Mouse (Mus musculus) embryonic facial prominence, embryonic 14.5 days (tissue): ENCODE measurements around the gene Tmx4. TPM values are rescaled to one million over a fixed set of nuclear protein-coding genes. Genes with fewer than 3 reads are reported as not detected.
A peak's percentile ranks its signal among the peaks of the same experiment; 100 is the strongest.
"Not testable (repeated sequence)": the region's sequence is repeated elsewhere in the genome, so short reads cannot be mapped to it uniquely, and the experiment has no call there.

Source experiments
- ATAC-seq: fragments of 200-750 bp; cut with Nextera tagmentation; 2 replicates; pipeline ENCODE4 v1.8.0; 2017; ENCODE audit warnings: low read depth, moderate number of reproducible peaks, moderate TSS enrichment
- DNase-seq: peaks from one replicate; pipeline ENCODE4 v3.0.0-alpha.2; 2015; ENCODE audit warnings: low spot score
- H3K27ac ChIP-seq: fragments of 300-500 bp; sonication (generic); replicated peaks from 2 replicates; pipeline ENCODE4 v1.5.1; 2014; ENCODE audit warnings: low read depth, mild to moderate bottlenecking, low read length, moderate library complexity
- H3K27me3 ChIP-seq: fragments of 300-500 bp; sonication (generic); replicated peaks from 2 replicates; pipeline ENCODE4 v1.6.1; 2014; ENCODE audit warnings: low read length; ENCODE audit not compliant: control insufficient read depth, insufficient read depth
- H3K36me3 ChIP-seq: fragments of 300-500 bp; sonication (generic); 2 replicates; pipeline ENCODE4 v1.6.1; 2014; ENCODE audit warnings: low read length, mixed read lengths; ENCODE audit not compliant: control insufficient read depth, insufficient read depth
- H3K4me1 ChIP-seq: fragments of 300-500 bp; sonication (generic); 2 replicates; pipeline ENCODE4 v1.6.1; 2014; ENCODE audit warnings: antibody characterized with exemption, low read length; ENCODE audit not compliant: control insufficient read depth, insufficient read depth
- H3K4me2 ChIP-seq: fragments of 300-500 bp; sonication (generic); 2 replicates; pipeline ENCODE4 v1.6.1; 2014; ENCODE audit warnings: low read depth, mild to moderate bottlenecking, low read length, moderate library complexity, mixed read lengths
- H3K4me3 ChIP-seq: fragments of 300-500 bp; sonication (generic); 2 replicates; pipeline ENCODE4 v1.5.1; 2014; ENCODE audit warnings: low read depth, mild to moderate bottlenecking, low read length
- H3K9ac ChIP-seq: fragments of 300-500 bp; sonication (generic); 2 replicates; pipeline ENCODE4 v1.6.1; 2014; ENCODE audit warnings: low read depth, mild to moderate bottlenecking, low read length, moderate library complexity, mixed read lengths
- H3K9me3 ChIP-seq: fragments of 300-500 bp; sonication (generic); 2 replicates; pipeline ENCODE4 v1.6.1; 2016; ENCODE audit warnings: low read length; ENCODE audit not compliant: control insufficient read depth
- WGBS: fragments of 180-500 bp; shearing (Covaris S2); extraction: QIAGEN DNeasy Blood & Tissue Kit; methylation state at CpG from one replicate; pipeline ENCODE4 v1.1.7; 2014; 5-methylcytosine and 5-hydroxymethylcytosine counted together
- polyA plus RNA-seq: library from polyadenylated mRNA; unstranded; fragments of >200 nt; fragmentation: Nextera tagmentation; extraction: Ambion mirVana; gene quantifications from 2 replicates; pipeline ENCODE4 v1.2.1, GENCODE M21; 2014

Gene Tmx4
- polyA plus RNA-seq, 1 experiment from 2014 or later, result 22.4 TPM

GRCm38 (mm10) chr2:134640398-134640797 is 3.5 kb downstream of the Tmx4 start:
- H3K27me3 ChIP-seq, result no peaks in the 10 kb centered on the region
- DNase-seq, result no peak
- no peaks in the 10 kb centered on the region for H3K9me3 ChIP-seq
- 90% methylated on average over 1 of the region's 1 CpGs for WGBS
- no peak overlapping the region for H3K27ac ChIP-seq
- no peak for ATAC-seq
- H3K4me2 ChIP-seq, result no peak overlapping the region
- H3K36me3 ChIP-seq, result no peaks in the 10 kb centered on the region
- H3K9ac ChIP-seq, result no peak overlapping the region
- peaks cover 4% of the 10 kb centered on the region; the same call in 1 of the 2 replicates for H3K4me1 ChIP-seq
- no peak overlapping the region for H3K4me3 ChIP-seq

- H3K9me3 ChIP-seq, ATAC-seq: not testable (repeated sequence)
- 96% methylated on average over 1 of the region's 2 CpGs for WGBS
These were observed 15.4 kb downstream of the Tmx4 start for GRCm38 (mm10) chr2:134628541-134628940.

GRCm38 (mm10) chr2:134604935-134605334 is 39.0 kb downstream of the Tmx4 start:
- peaks cover 8% of the 10 kb centered on the region; the same call in 1 of the 2 replicates for H3K9me3 ChIP-seq
- H3K27ac ChIP-seq, result no peak overlapping the region
- no peaks in the 10 kb centered on the region for H3K36me3 ChIP-seq
- no peak overlapping the region for H3K4me3 ChIP-seq
- H3K4me2 ChIP-seq, result no peak overlapping the region
- H3K4me1 ChIP-seq, result no peaks in the 10 kb centered on the region
- DNase-seq (no peak), ATAC-seq (no peak)
- no peaks in the 10 kb centered on the region for H3K27me3 ChIP-seq
- no peak overlapping the region for H3K9ac ChIP-seq

More at GRCm38 (mm10) chr2:134628541-134628940, 15.4 kb downstream of the Tmx4 start:
- H3K27ac ChIP-seq, H3K36me3 ChIP-seq, H3K4me2 ChIP-seq, H3K4me3 ChIP-seq, H3K4me1 ChIP-seq, H3K9ac ChIP-seq, H3K27me3 ChIP-seq, DNase-seq: not testable (repeated sequence)

- DNase-seq, result no peak
- Histone ChIP-seq H3K4me3 (no peak overlapping the region), H3K9me3 (no peaks in the 10 kb centered on the region), H3K9ac (no peak overlapping the region), H3K27ac (no peak overlapping the region), H3K4me2 (no peak overlapping the region), H3K4me1 (no peaks in the 10 kb centered on the region), H3K27me3 (no peaks in the 10 kb centered on the region), H3K36me3 (no peaks in the 10 kb centered on the region)
- WGBS, result 88% methylated on average over 6 of the region's 6 CpGs
- ATAC-seq, result no peak
These were observed 52.8 kb downstream of the Tmx4 start for GRCm38 (mm10) chr2:134591081-134591694.

GRCm38 (mm10) chr2:134585243-134585642 is 58.7 kb downstream of the Tmx4 start:
- H3K9me3 ChIP-seq, result no peaks in the 10 kb centered on the region
- H3K27me3 ChIP-seq, result no peaks in the 10 kb centered on the region
- no peak overlapping the region for H3K27ac ChIP-seq
- ATAC-seq, result no peak
- no peak overlapping the region for H3K4me2 ChIP-seq
- no peaks in the 10 kb centered on the region for H3K4me1 ChIP-seq
- no peak overlapping the region for H3K9ac ChIP-seq
- no peak overlapping the region for H3K4me3 ChIP-seq
- WGBS, result 59% methylated on average over 4 of the region's 4 CpGs
- no peak for DNase-seq
- no peaks in the 10 kb centered on the region for H3K36me3 ChIP-seq

- DNase-seq, result no peak
- no peaks in the 10 kb centered on the region for H3K27me3 ChIP-seq
- 87% methylated on average over 3 of the region's 3 CpGs for WGBS
- no peak overlapping the region for H3K4me2 ChIP-seq
- no peaks in the 10 kb centered on the region; the same call in 1 of the 2 replicates for H3K9me3 ChIP-seq
- H3K36me3 ChIP-seq, result no peaks in the 10 kb centered on the region
- H3K27ac ChIP-seq, result no peak overlapping the region
- H3K4me3 ChIP-seq, result no peak overlapping the region
- ATAC-seq, result no peak
- no peaks in the 10 kb centered on the region for H3K4me1 ChIP-seq
- H3K9ac ChIP-seq, result no peak overlapping the region
These were observed 84.5 kb downstream of the Tmx4 start for GRCm38 (mm10) chr2:134559422-134559821.

GRCm38 (mm10) chr2:134554221-134554727 is 89.7 kb downstream of the Tmx4 start, which contains the start of gene Hao1:
TSS of gene Hao1 (minus strand) at chr2:134554368.
- no peak within 1 kb of the TSS for H3K4me3 ChIP-seq
- 83% methylated on average over 8 of the region's 8 CpGs for WGBS
- no peak for DNase-seq
- no peaks in the 10 kb centered on the region for H3K4me1 ChIP-seq
- H3K9ac ChIP-seq, result no peak within 1 kb of the TSS
- no peak within 1 kb of the TSS for H3K4me2 ChIP-seq
- H3K27me3 ChIP-seq, result no peaks in the 10 kb centered on the region
- ATAC-seq, result no peak
- H3K27ac ChIP-seq, result no peak within 1 kb of the TSS
- no peaks in the 10 kb centered on the region for H3K9me3 ChIP-seq
- H3K36me3 ChIP-seq, result no peaks in the 10 kb centered on the region

- DNase-seq (no peak), ATAC-seq (no peak)
- H3K4me3 ChIP-seq, result no peak overlapping the region
- H3K4me1 ChIP-seq, result no peaks in the 10 kb centered on the region
- H3K27me3 ChIP-seq, result no peaks in the 10 kb centered on the region
- H3K9me3 ChIP-seq, result no peaks in the 10 kb centered on the region
- H3K27ac ChIP-seq, result no peak overlapping the region
- no peak overlapping the region for H3K4me2 ChIP-seq
- H3K9ac ChIP-seq, result no peak overlapping the region
- no peaks in the 10 kb centered on the region for H3K36me3 ChIP-seq
These were observed 91.6 kb downstream of the Tmx4 start for GRCm38 (mm10) chr2:134552358-134552757.

GRCm38 (mm10) chr2:134549770-134550169 is 94.2 kb downstream of the Tmx4 start:
- H3K4me2 ChIP-seq, result no peak overlapping the region
- H3K9ac ChIP-seq, result no peak overlapping the region
- no peaks in the 10 kb centered on the region for H3K4me1 ChIP-seq
- no peak overlapping the region for H3K27ac ChIP-seq
- DNase-seq (peak; percentile 52), ATAC-seq (no peak)
- WGBS, result 25% methylated on average over 4 of the region's 4 CpGs
- no peaks in the 10 kb centered on the region for H3K27me3 ChIP-seq
- no peak overlapping the region for H3K4me3 ChIP-seq
- no peaks in the 10 kb centered on the region for H3K9me3 ChIP-seq
- no peaks in the 10 kb centered on the region for H3K36me3 ChIP-seq
